Mouse (Mus musculus) lung, postnatal 4 days (tissue): ENCODE data around the gene D13Ertd608e.
A peak's percentile ranks its signal among the peaks of the same experiment; 100 is the strongest.
"Not testable (repeated sequence)": the region's sequence is repeated elsewhere in the genome, so short reads cannot be mapped to it uniquely, and the experiment has no call there.

Experiments used
- DNase-seq, 2 experiments: peaks; one replicate each; pipeline ENCODE4 v3.0.0; 2021

Gene D13Ertd608e

GRCm38 (mm10) chr13:119835320-119836056, at the start of gene D13Ertd608e:
Gene D13Ertd608e (plus strand): TSS chr13:119836006.
- DNase-seq, result peak; percentile 45 to 46

DNA sequence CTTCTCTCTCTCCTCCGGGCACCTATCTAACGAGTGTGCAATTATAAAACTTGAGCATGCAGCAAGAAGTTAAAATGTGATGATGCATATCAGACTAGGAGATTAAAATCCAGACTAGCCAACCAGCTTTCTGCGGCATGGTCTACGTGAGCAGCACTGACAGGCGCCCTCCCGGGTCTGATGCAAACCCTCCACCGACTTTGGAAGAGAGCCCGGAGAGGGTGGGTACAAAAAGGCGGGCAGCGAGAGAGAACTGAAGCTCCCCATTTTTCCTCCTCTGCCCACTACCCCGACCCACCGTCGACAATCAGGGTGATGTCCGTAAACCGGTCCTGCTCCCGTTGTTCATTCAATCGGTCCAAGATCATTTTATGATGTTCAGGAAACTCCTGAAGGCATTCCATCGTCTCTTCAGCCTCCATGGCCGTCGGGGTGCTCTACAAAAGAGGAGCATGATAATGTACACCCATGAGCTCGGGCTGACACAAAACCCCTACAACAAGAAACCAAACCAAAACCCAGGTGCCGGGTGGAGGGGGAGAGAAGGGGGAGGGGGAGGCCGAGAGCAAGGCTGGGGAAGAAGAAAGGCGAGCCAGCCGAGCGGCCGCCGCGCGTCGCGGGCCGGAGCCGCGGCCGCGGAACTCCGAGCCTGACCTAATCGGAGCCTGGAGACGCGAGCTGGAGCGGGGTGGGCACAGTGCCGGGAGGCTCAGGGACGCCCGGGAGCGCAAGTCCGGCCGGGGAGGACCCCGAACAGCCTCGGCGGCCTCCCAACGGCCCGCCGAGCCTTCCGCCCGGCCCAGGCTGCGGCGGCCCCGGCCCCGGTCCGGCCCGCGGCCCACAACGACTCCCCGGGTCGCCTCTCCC, 45.7 kb upstream of the D13Ertd608e start:
- DNase-seq, result peak; percentile 70

- DNase-seq, result peak; percentile 95 to 98
These were observed 44.8 kb upstream of the D13Ertd608e start, which contains the start of gene Zfp131 for GRCm38 (mm10) chr13:119790761-119791579. Gene Zfp131 (minus strand): TSS chr13:119790889.

DNA sequence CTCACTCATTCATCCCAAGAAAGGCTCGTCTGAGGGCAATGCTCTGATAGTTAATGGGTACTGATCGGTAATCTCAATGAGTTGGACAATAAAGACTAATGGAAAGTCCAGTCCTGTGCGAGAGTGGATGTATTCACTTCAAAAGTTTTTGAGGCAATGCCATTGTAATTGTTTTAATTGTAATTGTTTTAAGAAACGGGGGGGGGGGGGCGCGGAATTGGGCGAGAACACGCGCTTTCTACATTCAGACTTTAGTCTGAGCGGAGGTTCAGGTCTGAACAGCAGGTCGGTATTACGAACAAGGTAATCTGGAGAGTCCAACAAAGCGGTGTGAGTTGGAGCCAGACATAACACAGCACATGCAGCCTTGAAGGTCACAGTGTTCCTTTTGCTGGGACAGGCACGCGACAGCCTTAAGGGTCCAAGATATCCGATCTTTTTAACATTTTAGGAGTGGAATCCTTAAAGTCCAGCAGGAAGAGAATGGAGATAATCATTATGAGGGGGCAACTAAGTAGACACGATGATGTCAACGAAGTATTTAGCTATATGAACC, 44.1 kb upstream of the D13Ertd608e start:
- no peak for DNase-seq

DNA sequence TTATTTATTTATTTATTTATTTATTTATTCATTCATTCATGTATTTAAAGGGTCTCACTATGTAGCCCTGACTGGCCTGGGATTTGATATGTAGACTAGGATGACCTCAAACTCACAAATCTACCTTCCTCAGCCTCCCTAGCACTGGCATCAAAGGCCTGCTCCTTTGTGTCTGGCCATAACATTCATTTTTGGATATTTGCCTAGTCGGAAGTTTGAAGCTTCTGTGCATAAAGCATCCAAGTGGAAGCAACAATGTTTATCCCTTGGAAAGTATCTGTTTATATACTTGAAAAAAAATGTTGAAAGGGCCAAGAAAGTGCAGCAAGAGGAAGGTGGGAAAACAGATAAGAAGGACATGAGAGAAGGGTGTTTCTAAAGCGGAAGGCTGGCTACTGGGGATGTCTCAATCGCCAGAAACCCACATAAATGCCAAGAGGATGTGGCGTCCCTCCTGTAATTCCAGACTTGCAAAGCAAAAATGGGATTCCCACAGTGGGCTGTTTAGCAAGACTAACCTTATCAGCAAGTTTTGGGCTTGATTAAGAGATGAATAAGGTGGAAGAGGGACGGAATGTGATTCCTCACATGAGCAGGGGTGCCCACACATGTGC, 42.9 kb upstream of the D13Ertd608e start:
- DNase-seq, result peak; percentile 32 to 39

DNA sequence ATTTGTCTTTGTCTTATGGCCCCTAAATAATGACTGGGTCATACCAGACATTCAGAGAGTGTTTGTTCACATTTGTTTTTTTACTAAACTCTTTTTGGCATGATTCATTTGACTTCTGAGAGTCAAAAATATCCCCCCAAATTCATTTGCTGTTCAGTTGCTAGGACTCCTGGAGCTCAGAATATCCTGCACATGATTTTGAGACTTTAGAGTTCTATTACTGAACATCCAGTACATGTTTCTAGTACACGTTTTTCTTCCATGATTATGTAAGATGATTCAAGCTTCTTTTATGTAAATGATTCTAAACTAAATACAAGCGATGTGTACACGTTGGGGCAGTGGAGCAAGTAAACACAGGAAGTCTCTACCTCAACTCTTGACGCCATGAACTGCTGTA, 38.1 kb upstream of the D13Ertd608e start:
- DNase-seq, result no peak

GRCm38 (mm10) chr13:119808937-119809336, 26.9 kb upstream of the D13Ertd608e start:
- no peak for DNase-seq

DNA sequence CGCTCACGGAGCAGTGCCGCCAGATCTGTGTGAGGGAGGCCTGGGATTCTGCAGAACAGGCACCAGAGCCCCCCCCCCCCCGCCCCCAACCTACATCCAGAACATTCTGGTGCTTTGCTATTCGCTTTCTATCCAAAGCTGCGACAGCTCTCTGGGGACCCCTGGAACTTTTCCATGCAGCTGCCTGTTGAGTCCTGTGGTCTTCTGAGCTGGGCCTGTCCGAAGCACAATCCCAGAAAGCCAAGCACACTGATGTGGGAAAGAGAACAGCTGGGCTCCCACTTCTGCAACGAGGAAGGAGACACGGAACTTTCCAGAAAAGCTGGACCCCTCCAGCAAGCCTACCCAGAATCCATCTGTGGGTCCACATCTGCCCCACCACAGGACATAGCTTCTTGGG, 25.8 kb upstream of the D13Ertd608e start:
- no peak for DNase-seq

GRCm38 (mm10) chr13:119816798-119817197, 19.0 kb upstream of the D13Ertd608e start:
- no peak for DNase-seq

DNA sequence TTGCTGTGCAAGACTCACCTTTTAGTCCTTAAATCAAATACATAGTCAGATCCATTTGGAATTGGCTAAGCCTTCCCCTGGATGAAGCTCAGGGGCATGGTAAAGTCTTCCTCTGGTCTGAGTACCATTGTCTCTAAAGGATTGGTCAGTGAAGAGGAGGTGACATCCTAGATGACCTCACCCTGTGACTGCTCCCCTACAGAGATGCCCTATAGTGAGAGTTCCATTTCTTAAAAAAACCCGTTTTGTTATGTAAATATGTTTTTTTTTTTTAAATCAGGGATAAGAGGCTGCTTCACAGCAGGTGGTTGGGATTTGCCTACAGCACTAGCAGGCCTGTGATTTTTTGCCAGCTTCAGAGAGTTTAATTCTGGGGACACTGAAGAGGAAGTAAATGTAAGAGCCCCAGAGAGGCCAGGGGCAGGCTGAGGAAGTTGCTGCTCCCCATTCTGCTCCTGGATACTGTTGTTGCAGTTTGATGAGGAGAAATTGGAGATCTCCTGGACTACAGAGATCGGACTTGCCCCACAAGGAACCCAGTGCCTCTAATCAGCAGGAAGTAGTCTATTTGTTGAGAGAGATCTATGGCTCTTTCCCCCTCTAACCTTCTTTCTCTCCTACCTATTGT, 18.1 kb upstream of the D13Ertd608e start:
- DNase-seq, result no peak

DNA sequence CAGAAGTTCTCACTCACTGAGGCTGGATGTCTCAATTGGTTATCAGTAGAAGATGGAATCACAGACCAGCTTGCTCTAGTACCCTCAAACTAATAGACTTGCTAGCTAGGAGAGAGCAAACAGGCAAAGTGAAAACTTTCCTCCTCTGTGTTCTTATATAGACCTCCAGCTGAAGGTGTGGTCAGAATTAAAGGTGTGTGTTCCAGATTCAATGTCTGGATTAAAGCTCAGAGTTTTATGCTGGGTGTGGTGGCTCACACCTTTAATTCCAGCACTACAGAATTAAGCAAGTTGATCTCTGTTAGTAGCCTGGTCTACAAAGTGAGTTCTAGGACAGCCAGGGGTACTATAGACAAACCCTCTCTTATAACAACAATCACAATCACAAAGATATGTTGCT, 5.7 kb upstream of the D13Ertd608e start, which contains the start of gene AF067063:
Gene AF067063 (minus strand): TSS at position 101 of the 400 bp plus-strand sequence.
- DNase-seq, result not testable (repeated sequence)

GRCm38 (mm10) chr13:119836324-119836811, 562 bp downstream of the D13Ertd608e start:
- peak; percentile 10 to 27 for DNase-seq

GRCm38 (mm10) chr13:119837719-119838337, 2.0 kb downstream of the D13Ertd608e start:
- DNase-seq, result peak in 1 of 2 experiments; percentile 31

DNA sequence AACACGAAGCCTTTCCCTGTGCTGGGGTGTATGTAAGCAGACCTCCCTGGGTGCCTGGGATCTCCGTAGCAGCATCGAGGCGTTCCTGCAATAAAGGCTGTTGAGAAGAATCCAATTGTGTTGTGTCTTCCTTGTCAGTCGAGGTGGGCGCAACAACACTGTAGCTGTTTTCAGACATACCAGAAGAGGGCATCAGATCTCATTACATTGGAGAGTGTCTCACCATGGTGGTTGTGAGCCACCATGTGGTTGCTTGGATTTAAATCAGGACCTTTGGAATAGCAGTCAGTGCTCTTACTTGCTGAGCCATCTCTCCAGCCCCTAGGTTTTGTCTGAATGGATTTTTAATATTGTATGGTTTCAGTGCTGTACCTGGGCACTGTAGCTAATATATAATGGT, 4.2 kb downstream of the D13Ertd608e start:
- DNase-seq, result not testable (repeated sequence)

DNA sequence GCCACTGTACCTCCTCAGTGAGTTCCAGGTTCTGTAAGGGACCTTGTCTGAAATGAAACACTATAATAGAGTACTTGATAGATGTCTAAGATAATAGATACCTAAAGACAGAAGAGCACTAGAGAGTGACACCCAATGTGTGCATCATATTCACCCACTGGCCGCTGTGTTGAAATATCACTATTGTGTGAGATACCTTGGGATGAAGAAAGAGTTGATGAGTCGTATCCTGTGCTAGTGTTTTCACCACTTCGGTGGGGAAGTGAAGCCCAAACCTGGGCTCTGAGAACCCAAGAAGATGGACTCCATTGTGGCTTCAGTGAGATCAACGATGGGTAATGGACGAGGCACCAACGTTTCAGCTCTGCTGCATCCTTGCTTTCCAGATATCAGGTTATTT, 26.6 kb downstream of the D13Ertd608e start:
- DNase-seq, result not testable (repeated sequence)

GRCm38 (mm10) chr13:119864395-119864999, 28.7 kb downstream of the D13Ertd608e start:
- not testable (repeated sequence) for DNase-seq

DNA sequence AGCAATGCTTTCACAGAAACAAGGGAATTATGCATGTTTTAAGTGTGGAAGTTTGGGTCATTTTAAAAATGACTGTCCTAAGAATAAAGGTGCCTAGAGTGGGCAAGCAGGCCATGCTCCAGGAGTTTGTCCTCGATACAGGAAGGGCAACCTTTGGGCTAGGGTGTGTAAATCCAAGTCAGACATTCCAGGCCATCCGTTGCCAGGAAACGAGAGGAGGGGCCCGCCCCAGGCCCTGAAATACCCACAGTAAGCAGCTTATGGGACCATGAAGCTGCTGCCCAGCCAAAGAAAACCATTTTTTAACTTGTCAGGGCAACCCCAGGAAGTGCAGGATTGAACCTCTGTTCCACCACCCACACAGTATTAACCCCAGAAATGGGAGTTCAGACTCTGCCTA, 51.1 kb downstream of the D13Ertd608e start:
- DNase-seq, result not testable (repeated sequence)

- DNase-seq, result not testable (repeated sequence)
These were observed 58.9 kb downstream of the D13Ertd608e start, which contains the start of gene Tcstv1 for GRCm38 (mm10) chr13:119894685-119895084. Gene Tcstv1 (minus strand): TSS chr13:119894785.
